Mouse (Mus musculus) cortical plate, adult 2 months (tissue): ENCODE measurements around the gene Dnajb4.

Source experiments
- CTCF ChIP-seq: fragments of 200-500 bp; IDR thresholded peaks from 2 replicates; pipeline ENCODE4 v1.5.1; 2011; ENCODE audit warnings: mild to moderate bottlenecking, control low read depth, low read length; ENCODE audit not compliant: insufficient read depth; ENCODE audit errors: extremely low read depth
- POLR2A ChIP-seq: fragments of 200-500 bp; IDR thresholded peaks from 2 replicates; pipeline ENCODE4 v1.6.1; 2011; ENCODE audit warnings: mild to moderate bottlenecking, low read length, control low read depth; ENCODE audit not compliant: insufficient read depth; ENCODE audit errors: extremely low read depth

GRCm38 (mm10) chr3:152193635-152194097 lies 16.4 kb downstream of the Dnajb4 start:
- TF ChIP-seq CTCF: no peak
- TF ChIP-seq POLR2A: peak; percentile 98
